Mouse (Mus musculus) hindbrain, embryonic 13.5 days (tissue): ENCODE data around the gene Zfp697. TPM values are rescaled to one million over a fixed set of nuclear protein-coding genes. Genes with fewer than 3 reads are reported as not detected.
"Not testable (repeated sequence)": the region's sequence is repeated elsewhere in the genome, so short reads cannot be mapped to it uniquely, and the experiment has no call there.

Experiments used
- ATAC-seq: fragments of 200-750 bp; cut with Nextera tagmentation; 2 replicates; pipeline ENCODE4 v1.8.0; 2017; ENCODE audit warnings: moderate TSS enrichment; ENCODE audit not compliant: low FRiP score
- H3K27ac ChIP-seq: fragments of 300-500 bp; sonication (generic); 2 replicates; pipeline ENCODE4 v1.5.1; 2015; ENCODE audit warnings: inconsistent platforms, mild to moderate bottlenecking, moderate library complexity
- H3K27me3 ChIP-seq: fragments of 300-500 bp; sonication (generic); 2 replicates; pipeline ENCODE4 v1.6.1; 2015; ENCODE audit warnings: mild to moderate bottlenecking, inconsistent platforms
- H3K36me3 ChIP-seq: fragments of 300-500 bp; sonication (generic); 2 replicates; pipeline ENCODE4 v1.6.1; 2015; ENCODE audit warnings: mild to moderate bottlenecking, inconsistent platforms
- H3K4me1 ChIP-seq: fragments of 300-500 bp; sonication (generic); replicated peaks from 2 replicates; pipeline ENCODE4 v1.6.1; 2015; ENCODE audit warnings: inconsistent platforms
- H3K4me2 ChIP-seq: fragments of 300-500 bp; sonication (generic); 2 replicates; pipeline ENCODE4 v1.6.1; 2015; ENCODE audit warnings: inconsistent platforms, mild to moderate bottlenecking, moderate library complexity
- H3K4me3 ChIP-seq: fragments of 300-500 bp; sonication (generic); 2 replicates; pipeline ENCODE4 v1.5.1; 2015; ENCODE audit warnings: mild to moderate bottlenecking, inconsistent platforms
- H3K9ac ChIP-seq: fragments of 300-500 bp; sonication (generic); 2 replicates; pipeline ENCODE4 v1.6.1; 2015; ENCODE audit warnings: mild to moderate bottlenecking, inconsistent platforms
- H3K9me3 ChIP-seq: fragments of 300-500 bp; sonication (generic); 2 replicates; pipeline ENCODE4 v1.6.1; 2016; ENCODE audit warnings: inconsistent platforms
- WGBS: fragments of 180-500 bp; shearing (Covaris S2); methylation state at CpG from one replicate; pipeline ENCODE4 v1.1.7; 2015; 5-methylcytosine and 5-hydroxymethylcytosine counted together
- polyA plus RNA-seq: library from polyadenylated mRNA; unstranded; fragments of >200 nt; fragmentation: Nextera tagmentation; extraction: Ambion mirVana; gene quantifications from 2 replicates; pipeline ENCODE4 v1.2.1, GENCODE M21; 2015

The Zfp697 gene
- polyA plus RNA-seq, 1 experiment from 2014 or later, result 16.6 TPM

DNA sequence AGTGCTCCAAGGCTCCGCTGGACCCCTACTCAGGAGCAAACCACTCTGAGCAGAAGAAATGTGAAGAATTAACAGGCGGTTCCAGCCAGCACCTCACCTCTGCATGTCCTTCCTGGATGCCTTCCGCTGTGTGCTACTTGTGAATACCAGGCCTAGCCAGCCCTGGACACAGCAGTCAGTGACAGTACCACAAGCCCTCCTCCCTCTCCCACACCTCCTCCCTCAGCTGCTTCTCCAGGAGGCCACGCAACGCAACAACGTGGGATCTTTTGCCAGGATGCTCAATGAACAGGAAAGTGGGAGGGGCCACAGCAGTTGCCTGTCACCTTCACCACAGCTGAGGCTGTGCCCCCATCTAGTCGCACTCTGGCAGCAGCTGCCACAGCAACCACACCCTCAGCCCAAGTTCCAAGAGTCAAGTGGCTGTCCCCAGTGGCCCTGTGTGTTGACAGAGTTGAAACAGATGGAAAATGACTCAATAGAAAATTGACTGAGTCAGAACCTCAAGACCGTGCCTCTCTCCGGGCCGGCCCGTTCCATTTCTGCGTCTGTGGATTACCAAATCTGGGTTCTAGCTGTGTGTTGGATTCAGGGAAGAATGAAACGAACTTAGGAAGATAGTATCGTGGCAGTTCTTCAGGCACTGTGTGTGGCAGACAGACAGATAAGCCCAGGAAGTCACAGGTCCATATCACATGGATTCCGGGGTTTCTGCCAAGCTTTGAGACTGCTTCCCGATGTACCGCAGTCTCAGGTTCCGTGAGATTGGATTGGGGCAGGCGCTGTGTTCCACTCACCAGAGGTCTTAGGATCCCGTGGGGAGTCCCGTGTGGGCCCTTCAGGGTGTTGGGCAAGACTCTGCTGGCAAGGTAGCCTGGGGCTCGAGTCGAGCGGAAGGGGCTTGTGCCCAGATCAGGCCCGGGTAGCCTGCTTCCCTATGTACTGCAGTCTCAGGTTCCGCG is 28.6 kb downstream of the Zfp697 start:
- WGBS, result 90% methylated on average over 16 of the region's 27 CpGs
- not testable (repeated sequence) for H3K36me3 ChIP-seq, H3K9me3 ChIP-seq, H3K9ac ChIP-seq, H3K27me3 ChIP-seq, H3K4me3 ChIP-seq, H3K4me1 ChIP-seq, H3K27ac ChIP-seq, H3K4me2 ChIP-seq
- peak; percentile 22; the same call in 1 of the 2 replicates for ATAC-seq

DNA sequence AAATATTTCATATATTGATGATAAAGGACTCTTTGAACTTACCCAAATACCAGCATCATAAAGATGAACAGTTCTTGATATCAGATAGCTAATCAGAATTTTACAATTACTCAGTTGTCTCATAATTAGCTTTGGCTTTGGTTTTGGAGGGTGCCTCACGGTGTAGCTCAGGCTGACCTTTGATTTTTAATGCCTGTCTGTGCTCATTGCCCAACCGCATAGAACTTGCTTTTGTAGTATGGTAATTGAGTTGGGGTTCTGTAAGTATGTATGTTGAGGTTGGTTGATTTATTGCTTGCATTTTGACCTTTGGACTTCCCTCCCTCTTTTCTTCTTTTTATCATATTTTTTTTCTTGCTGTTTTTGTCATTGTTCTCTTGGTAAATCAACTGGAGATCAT is 31.5 kb downstream of the Zfp697 start:
- no peaks in the 10 kb centered on the region for H3K27me3 ChIP-seq
- H3K27ac ChIP-seq, result no peak overlapping the region
- no peak overlapping the region for H3K4me3 ChIP-seq
- no peaks in the 10 kb centered on the region for H3K9me3 ChIP-seq
- no peaks in the 10 kb centered on the region; the same call in 1 of the 2 replicates for H3K36me3 ChIP-seq
- no peak for ATAC-seq
- 71% methylated on average over 2 of the region's 2 CpGs for WGBS
- H3K4me2 ChIP-seq, result no peak overlapping the region
- no peak overlapping the region for H3K9ac ChIP-seq
- peaks cover 13% of the 10 kb centered on the region for H3K4me1 ChIP-seq

DNA sequence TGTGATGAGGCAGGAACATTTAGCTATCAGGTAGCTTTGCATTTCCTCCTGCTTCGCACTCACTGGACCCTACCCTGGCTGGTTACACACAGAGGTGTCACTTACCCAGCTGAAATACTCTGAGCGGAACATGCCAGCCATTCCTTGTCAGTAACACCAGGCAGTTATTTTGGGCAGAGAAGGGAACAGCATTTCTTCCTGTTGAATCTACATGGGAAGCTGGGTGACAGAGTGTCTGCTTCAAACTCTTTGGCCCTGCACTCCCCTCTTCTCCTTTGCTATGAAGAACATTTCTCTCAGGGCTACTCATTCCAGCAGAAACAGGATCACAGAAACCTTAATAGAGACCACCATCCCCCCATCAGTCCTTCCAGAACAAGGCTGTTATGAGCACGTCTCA is 32.0 kb downstream of the Zfp697 start:
- Histone ChIP-seq H3K4me1 (peaks cover 13% of the 10 kb centered on the region), H3K27ac (no peak overlapping the region), H3K4me2 (no peak overlapping the region), H3K9me3 (no peaks in the 10 kb centered on the region), H3K4me3 (no peak overlapping the region), H3K27me3 (no peaks in the 10 kb centered on the region), H3K36me3 (no peaks in the 10 kb centered on the region; the same call in 1 of the 2 replicates), H3K9ac (no peak overlapping the region)
- WGBS, result 92% methylated on average over 3 of the region's 3 CpGs
- no peak for ATAC-seq

DNA sequence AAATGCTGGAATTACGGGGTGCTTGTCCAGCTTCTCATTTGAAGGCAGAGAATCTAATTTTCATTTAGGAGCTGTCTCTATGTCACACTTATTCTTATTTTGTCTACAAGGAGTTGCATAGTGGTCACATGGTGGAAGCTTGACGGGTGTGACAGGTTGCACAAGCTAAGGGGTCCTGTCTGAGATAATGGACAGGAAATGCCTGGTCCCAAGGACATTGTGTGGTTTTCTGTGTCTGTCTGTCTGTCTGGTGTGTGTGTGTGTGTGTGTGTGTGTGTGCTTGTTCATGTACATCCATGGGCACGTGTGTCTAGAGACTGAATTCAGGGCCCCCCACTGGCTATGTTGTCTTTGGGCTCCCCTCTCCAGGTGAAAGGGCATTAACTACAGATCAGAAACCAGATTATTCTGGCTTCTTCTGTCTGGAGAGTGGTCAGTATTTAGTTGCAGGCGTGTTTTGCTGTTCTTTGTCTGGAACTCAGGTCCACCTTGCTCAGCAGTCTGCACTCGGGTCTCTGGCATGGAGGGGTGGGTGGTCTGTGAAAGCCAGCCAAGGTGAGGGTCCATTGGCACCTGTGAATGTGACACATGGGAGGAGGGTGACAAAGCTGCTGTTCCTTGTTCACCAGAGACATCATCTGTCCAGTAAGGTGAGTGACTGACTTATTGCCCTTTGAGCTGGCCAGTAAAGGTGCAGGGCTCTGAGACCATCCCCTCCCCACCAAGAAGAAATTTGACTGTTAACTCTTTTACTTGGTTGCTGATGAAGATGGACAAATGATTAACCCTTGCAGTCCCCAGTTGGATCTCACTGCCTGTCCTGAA is 34.4 kb downstream of the Zfp697 start:
- ATAC-seq, result no peak
- Histone ChIP-seq H3K4me3 (no peak overlapping the region), H3K27me3 (no peaks in the 10 kb centered on the region), H3K36me3 (no peaks in the 10 kb centered on the region; the same call in 1 of the 2 replicates), H3K4me2 (no peak overlapping the region), H3K9ac (no peak overlapping the region), H3K4me1 (peaks cover 13% of the 10 kb centered on the region), H3K27ac (no peak overlapping the region; the same call in 1 of the 2 replicates), H3K9me3 (no peaks in the 10 kb centered on the region)
- 86% methylated on average over 5 of the region's 5 CpGs for WGBS

DNA sequence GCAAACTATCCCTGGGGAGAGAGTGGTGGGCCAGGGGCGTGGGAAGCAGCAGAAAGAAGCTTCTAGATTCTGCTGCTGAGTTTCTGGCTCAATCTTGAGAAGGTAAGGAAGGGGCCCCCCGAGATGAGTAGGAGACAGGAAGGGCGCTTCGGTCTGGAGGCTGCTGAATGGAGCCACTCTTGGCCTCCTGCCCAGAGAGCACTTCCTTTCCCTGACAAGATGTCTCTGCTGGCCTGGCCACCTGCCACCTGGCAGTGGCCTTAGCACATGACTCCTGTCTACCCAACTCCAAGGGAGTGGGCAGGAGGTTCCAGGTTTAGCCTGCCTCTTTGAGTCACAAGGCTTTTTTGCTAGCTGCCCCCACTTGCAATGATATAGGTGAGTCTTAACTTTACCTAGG is 35.1 kb downstream of the Zfp697 start:
- 68% methylated on average over 4 of the region's 4 CpGs for WGBS
- Histone ChIP-seq H3K27me3 (no peaks in the 10 kb centered on the region), H3K4me2 (no peak overlapping the region), H3K4me1 (peaks cover 13% of the 10 kb centered on the region), H3K36me3 (peaks cover under 1% of the 10 kb centered on the region; the same call in 1 of the 2 replicates), H3K4me3 (no peak overlapping the region), H3K9ac (no peak overlapping the region), H3K9me3 (no peaks in the 10 kb centered on the region), H3K27ac (no peak overlapping the region; the same call in 1 of the 2 replicates)
- peak; percentile 67 for ATAC-seq

DNA sequence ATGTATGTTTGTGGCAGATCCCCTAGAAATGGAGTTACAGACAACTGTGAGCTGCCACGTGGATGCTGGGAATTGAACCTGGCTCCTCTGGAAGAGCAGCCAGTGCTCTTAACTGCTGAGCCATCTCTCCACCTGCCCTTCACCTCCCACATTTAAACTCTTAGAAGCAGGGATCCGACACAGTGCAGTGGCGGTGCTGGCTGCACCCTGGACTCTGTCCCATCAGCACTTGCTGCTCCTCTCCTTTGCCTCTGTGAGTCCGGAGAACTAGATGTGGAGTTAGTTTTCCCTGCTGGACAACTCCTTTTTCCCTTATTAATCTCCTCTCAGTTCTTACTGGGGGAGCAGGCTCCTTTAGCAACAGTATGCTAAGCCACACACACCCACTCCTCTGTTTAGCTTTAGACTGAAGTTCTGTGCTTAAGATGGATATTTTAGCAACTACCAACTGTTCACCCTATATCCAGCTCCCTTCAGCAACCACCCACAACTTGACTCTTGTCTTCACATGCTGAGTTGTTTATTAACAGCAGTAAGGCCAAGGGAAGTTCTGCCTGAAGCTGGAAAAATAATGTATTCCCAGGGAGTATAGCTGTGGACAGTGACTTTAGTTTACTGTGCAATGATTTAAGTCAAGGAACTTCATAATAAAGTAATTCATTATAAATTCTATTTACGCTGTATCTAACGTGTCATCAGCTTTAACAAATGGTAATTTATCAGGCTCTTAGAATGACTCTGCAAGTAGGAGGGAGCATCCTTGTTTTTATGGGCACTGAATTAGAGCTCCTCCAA is 36.9 kb downstream of the Zfp697 start:
- Histone ChIP-seq H3K4me2 (no peak overlapping the region), H3K9ac (no peak overlapping the region), H3K27ac (no peak overlapping the region), H3K9me3 (no peaks in the 10 kb centered on the region), H3K4me3 (no peak overlapping the region), H3K36me3 (peaks cover 7% of the 10 kb centered on the region), H3K27me3 (no peaks in the 10 kb centered on the region), H3K4me1 (peaks cover 13% of the 10 kb centered on the region)
- 69% methylated on average over 6 of the region's 6 CpGs for WGBS
- no peak for ATAC-seq

DNA sequence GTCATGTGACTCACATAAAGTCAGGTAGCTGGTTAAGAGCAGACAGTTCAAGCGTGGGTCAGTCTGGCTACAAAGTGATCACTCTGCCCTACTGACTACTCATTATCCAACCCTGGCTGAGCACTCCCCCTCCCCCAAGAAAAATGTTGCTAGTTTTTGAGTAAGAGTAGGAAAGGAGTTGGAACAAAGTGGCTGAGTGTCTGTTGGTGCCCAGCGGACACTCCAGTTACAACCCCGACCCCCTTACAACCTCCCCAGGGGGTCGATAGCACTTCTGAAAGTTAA is 37.5 kb downstream of the Zfp697 start:
- peaks cover 13% of the 10 kb centered on the region for H3K4me1 ChIP-seq
- H3K4me3 ChIP-seq, result no peak overlapping the region
- 51% methylated on average over 4 of the region's 4 CpGs for WGBS
- H3K36me3 ChIP-seq, result peaks cover 7% of the 10 kb centered on the region
- no peak for ATAC-seq
- no peak overlapping the region for H3K27ac ChIP-seq
- H3K4me2 ChIP-seq, result no peak overlapping the region
- no peaks in the 10 kb centered on the region for H3K27me3 ChIP-seq
- H3K9me3 ChIP-seq, result no peaks in the 10 kb centered on the region
- no peak overlapping the region for H3K9ac ChIP-seq

DNA sequence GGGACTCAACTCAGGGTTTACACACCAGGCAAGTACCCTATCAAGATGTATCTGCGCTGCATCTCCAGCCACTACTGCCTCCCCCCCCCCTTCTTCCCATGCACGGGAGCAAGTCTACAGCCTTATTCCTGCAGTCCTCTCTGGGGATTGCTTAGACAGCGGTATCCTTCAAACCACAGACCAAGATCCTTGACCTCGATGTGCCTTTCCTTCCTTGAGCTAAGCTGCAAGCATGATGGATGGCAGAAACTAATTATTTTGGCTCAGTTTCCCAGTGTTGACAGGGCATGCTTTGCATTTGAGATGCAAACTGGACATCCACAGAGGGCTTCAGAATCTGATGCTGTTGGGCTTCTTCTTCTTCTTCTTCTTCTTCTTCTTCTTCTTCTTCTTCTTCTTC is 40.7 kb downstream of the Zfp697 start:
- Histone ChIP-seq H3K4me2 (no peak overlapping the region), H3K9ac (no peak overlapping the region), H3K9me3 (no peaks in the 10 kb centered on the region), H3K36me3 (peaks cover 16% of the 10 kb centered on the region), H3K4me1 (peaks cover 13% of the 10 kb centered on the region), H3K27me3 (peaks cover 25% of the 10 kb centered on the region), H3K4me3 (no peak overlapping the region), H3K27ac (no peak overlapping the region)
- 84% methylated on average over 4 of the region's 4 CpGs for WGBS
- ATAC-seq, result no peak

DNA sequence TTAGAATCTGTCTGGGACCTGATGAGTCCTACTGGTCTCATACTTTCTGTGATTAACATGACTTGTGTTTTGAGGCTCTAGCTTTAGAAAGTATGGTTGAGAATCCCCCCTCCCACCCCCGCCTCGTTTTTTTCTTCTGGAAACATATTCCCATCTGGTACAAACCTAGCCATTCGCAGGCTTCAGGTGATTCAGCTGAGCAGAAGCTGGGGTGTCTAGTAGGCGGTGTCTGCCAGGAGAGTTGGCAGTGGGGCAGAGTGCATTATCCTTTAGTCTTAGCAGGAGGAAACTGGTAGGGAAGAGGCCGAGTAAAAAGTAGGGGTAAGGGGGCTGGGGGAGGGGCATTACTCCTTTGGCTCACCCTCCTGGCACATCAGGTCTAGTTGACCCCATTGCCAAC is 44.5 kb downstream of the Zfp697 start:
- H3K9me3 ChIP-seq, result no peaks in the 10 kb centered on the region
- peak overlapping the region; percentile 69; the same call in 1 of the 2 replicates for H3K9ac ChIP-seq
- no peak overlapping the region for H3K27ac ChIP-seq
- ATAC-seq, result no peak
- H3K4me2 ChIP-seq, result peak overlapping the region; percentile 87
- H3K4me3 ChIP-seq, result peak overlapping the region; percentile 51; the same call in 1 of the 2 replicates
- H3K36me3 ChIP-seq, result peaks cover 16% of the 10 kb centered on the region
- H3K4me1 ChIP-seq, result peaks cover 32% of the 10 kb centered on the region
- peaks cover 40% of the 10 kb centered on the region for H3K27me3 ChIP-seq
- WGBS, result 53% methylated on average over 5 of the region's 5 CpGs

DNA sequence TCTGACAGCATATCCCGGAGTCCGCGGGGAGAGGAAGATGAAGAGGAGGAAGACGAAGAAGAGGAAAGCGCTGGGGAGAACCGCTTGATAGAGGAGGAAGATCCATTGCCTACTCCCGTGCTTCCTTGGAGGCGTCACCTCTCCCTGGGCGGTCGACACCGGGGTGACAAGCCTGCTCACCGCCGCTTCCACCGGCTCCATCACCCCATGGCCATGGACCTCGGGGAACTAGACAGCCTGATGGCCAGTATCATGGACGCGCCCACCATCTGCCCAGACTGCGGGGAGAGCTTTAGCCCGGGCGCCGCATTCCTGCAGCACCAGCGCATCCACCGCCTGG is 45.0 kb downstream of the Zfp697 start:
- H3K4me3 ChIP-seq, result peak overlapping the region; percentile 51
- ATAC-seq, result no peak

DNA sequence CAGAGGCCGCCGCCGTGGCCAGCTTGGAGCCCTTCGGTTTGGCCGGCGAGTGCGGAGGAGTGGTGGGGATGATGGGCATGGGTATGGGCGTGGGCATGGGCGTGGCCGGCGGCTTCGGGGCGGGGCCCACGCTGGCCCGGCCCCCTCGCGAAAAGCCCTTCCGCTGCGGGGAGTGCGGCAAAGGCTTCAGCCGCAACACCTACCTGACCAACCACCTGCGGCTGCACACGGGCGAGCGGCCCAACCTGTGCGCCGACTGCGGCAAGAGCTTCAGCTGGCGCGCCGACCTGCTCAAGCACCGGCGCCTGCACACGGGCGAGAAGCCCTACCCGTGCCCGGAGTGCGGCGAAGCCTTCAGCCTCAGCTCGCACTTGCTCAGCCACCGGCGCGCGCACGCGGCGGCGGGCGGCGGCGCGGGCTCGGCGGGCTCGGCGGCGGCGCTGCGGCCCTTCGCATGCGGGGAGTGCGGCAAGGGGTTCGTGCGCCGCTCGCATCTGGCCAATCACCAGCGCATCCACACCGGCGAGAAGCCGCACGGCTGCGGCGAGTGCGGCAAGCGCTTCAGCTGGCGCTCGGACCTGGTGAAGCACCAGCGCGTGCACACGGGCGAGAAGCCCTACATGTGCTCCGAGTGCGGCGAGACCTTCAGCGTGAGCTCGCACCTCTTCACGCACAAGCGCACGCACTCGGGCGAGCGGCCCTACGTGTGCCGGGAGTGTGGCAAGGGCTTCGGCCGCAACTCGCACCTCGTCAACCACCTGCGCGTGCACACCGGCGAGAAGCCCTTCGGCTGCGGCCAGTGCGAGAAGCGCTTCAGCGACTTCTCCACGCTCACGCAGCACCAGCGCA is 45.6 kb downstream of the Zfp697 start:
- H3K9ac ChIP-seq, result peak overlapping the region; percentile 69
- H3K4me1 ChIP-seq, result peaks cover 32% of the 10 kb centered on the region
- no peaks in the 10 kb centered on the region for H3K9me3 ChIP-seq
- peaks cover 11% of the 10 kb centered on the region for H3K36me3 ChIP-seq
- peaks cover 40% of the 10 kb centered on the region for H3K27me3 ChIP-seq
- under 1% methylated on average over 110 of the region's 110 CpGs for WGBS
- peak overlapping the region; percentile 51 for H3K4me3 ChIP-seq
- H3K27ac ChIP-seq, result no peak overlapping the region; the same call in 1 of the 2 replicates
- peak; percentile 92 for ATAC-seq
- peak overlapping the region; percentile 87 for H3K4me2 ChIP-seq

More for the DNA sequence above, 45.0 kb downstream of the Zfp697 start:
- 1% methylated on average over 23 of the region's 23 CpGs for WGBS
- Histone ChIP-seq H3K9me3 (no peaks in the 10 kb centered on the region), H3K9ac (peak overlapping the region; percentile 69), H3K36me3 (peaks cover 16% of the 10 kb centered on the region), H3K4me1 (peaks cover 32% of the 10 kb centered on the region), H3K27me3 (peaks cover 40% of the 10 kb centered on the region), H3K4me2 (peak overlapping the region; percentile 87), H3K27ac (no peak overlapping the region)
